Mouse (Mus musculus) hindbrain, embryonic 16.5 days (tissue): Measurements from ENCODE around the gene 1700102P08Rik. TPM values are rescaled to one million over a fixed set of nuclear protein-coding genes. Genes with fewer than 3 reads are reported as not detected.

Experiments
- ATAC-seq: fragments of 200-750 bp; cut with Nextera tagmentation; 2 replicates; pipeline ENCODE4 v1.8.0; 2017; ENCODE audit warnings: moderate TSS enrichment, moderate library complexity
- H3K27ac ChIP-seq: fragments of 300-500 bp; sonication (generic); 2 replicates; pipeline ENCODE4 v1.5.1; 2014; ENCODE audit warnings: low read depth, mild to moderate bottlenecking, control low read depth, low read length, moderate library complexity
- H3K27me3 ChIP-seq: fragments of 300-500 bp; sonication (generic); replicated peaks from 2 replicates; pipeline ENCODE4 v1.6.1; 2014; ENCODE audit warnings: low read length; ENCODE audit not compliant: control insufficient read depth, insufficient read depth
- H3K36me3 ChIP-seq: fragments of 300-500 bp; sonication (generic); 2 replicates; pipeline ENCODE4 v1.6.1; 2014; ENCODE audit warnings: mild to moderate bottlenecking, low read length, moderate library complexity, mixed read lengths; ENCODE audit not compliant: control insufficient read depth, insufficient read depth
- H3K4me1 ChIP-seq: fragments of 300-500 bp; sonication (generic); 2 replicates; pipeline ENCODE4 v1.6.1; 2014; ENCODE audit warnings: low read depth, low read length; ENCODE audit not compliant: control insufficient read depth, insufficient read depth
- H3K4me2 ChIP-seq: fragments of 300-500 bp; sonication (generic); 2 replicates; pipeline ENCODE4 v1.6.1; 2014; ENCODE audit warnings: mild to moderate bottlenecking, low read length, control low read depth, moderate library complexity
- H3K4me3 ChIP-seq: fragments of 300-500 bp; sonication (generic); 2 replicates; pipeline ENCODE4 v1.5.1; 2014; ENCODE audit warnings: mild to moderate bottlenecking, low read length, control low read depth, moderate library complexity
- H3K9ac ChIP-seq: fragments of 300-500 bp; sonication (generic); 2 replicates; pipeline ENCODE4 v1.6.1; 2014; ENCODE audit warnings: low read depth, mild to moderate bottlenecking, control low read depth, low read length, moderate library complexity
- H3K9me3 ChIP-seq: fragments of 300-500 bp; sonication (generic); 2 replicates; pipeline ENCODE4 v1.6.1; 2014; ENCODE audit warnings: mild to moderate bottlenecking, low read length, moderate library complexity; ENCODE audit not compliant: control insufficient read depth
- WGBS: fragments of 180-500 bp; shearing (Covaris S2); extraction: QIAGEN DNeasy Blood & Tissue Kit; methylation state at CpG from one replicate; pipeline ENCODE4 v1.1.7; 2014; 5-methylcytosine and 5-hydroxymethylcytosine counted together
- polyA plus RNA-seq: library from polyadenylated mRNA; unstranded; fragments of >200 nt; fragmentation: Nextera tagmentation; extraction: Ambion mirVana; gene quantifications from 2 replicates; pipeline ENCODE4 v1.2.1, GENCODE M21; 2015

1700102P08Rik gene
- polyA plus RNA-seq, 1 experiment from 2014 or later, result 1.5 TPM

DNA sequence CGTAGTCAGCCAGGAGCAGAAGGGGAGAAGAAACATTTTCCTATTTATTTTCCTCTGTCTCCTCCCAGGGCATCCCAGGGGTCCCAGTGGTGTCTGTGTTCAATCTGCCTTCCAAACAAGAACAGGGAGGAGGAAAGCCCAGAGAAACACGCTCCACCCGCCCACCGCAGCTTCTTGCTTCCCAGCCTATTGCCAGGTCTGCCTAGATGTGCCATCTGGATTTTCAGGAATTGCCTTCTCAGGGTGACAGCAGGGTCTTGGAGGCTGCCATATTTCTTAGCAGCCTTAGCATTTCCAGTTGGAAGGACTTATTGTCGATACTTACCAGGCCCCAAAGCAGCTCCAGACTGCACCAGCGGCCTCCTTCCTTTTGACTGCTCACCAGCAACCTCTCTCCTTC is 46.6 kb downstream of the 1700102P08Rik start:
- Histone ChIP-seq H3K4me1 (no peaks in the 10 kb centered on the region; the same call in none of the 2 replicates), H3K4me3 (no peak overlapping the region), H3K4me2 (no peak overlapping the region), H3K36me3 (no peaks in the 10 kb centered on the region), H3K9ac (no peak overlapping the region), H3K27ac (no peak overlapping the region), H3K9me3 (no peaks in the 10 kb centered on the region), H3K27me3 (no peaks in the 10 kb centered on the region)
- ATAC-seq, result no peak
- WGBS, result 72% methylated on average over 6 of the region's 6 CpGs

DNA sequence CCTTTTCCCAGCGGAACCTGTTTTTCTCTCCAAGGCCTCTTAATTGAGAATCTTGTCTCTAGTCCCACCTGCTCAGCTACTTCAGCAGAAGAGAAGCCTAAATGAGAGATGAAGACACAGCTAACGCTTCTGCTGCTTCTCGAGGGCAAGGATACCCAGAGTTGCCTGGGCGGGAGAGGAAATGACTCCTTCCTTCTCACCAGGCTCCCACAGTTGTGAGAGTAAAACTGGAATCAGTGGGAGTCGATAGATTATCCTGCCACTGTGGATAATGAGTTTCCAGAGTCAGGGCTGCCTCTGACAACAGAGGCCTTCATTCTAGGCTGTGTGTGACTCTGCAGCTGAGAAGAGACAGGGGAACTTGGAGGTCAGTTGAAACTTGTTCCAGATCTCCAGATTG is 47.9 kb downstream of the 1700102P08Rik start:
- 85% methylated on average over 5 of the region's 5 CpGs for WGBS
- Histone ChIP-seq H3K36me3 (no peaks in the 10 kb centered on the region), H3K9ac (no peak overlapping the region), H3K4me3 (no peak overlapping the region), H3K27me3 (no peaks in the 10 kb centered on the region), H3K4me1 (no peaks in the 10 kb centered on the region; the same call in none of the 2 replicates), H3K27ac (no peak overlapping the region), H3K9me3 (no peaks in the 10 kb centered on the region), H3K4me2 (no peak overlapping the region)
- ATAC-seq, result no peak

- H3K27ac ChIP-seq, result no peak overlapping the region
- H3K9me3 ChIP-seq, result no peaks in the 10 kb centered on the region
- H3K36me3 ChIP-seq, result no peaks in the 10 kb centered on the region
- WGBS, result 84% methylated on average over 11 of the region's 11 CpGs
- no peaks in the 10 kb centered on the region for H3K27me3 ChIP-seq
- no peak overlapping the region for H3K4me2 ChIP-seq
- no peak overlapping the region for H3K4me3 ChIP-seq
- H3K4me1 ChIP-seq, result no peaks in the 10 kb centered on the region; the same call in none of the 2 replicates
- no peak for ATAC-seq
- no peak overlapping the region for H3K9ac ChIP-seq
These were observed 48.8 kb downstream of the 1700102P08Rik start for GRCm38 (mm10) chr9:108441236-108441919.

- 75% methylated on average over 9 of the region's 9 CpGs for WGBS
- ATAC-seq, result no peak
- Histone ChIP-seq H3K36me3 (0 out of 2 replicates have a peak, but pooled peaks cover 5% of the 10 kb centered on the region), H3K27me3 (no peaks in the 10 kb centered on the region), H3K9me3 (no peaks in the 10 kb centered on the region), H3K27ac (no peak overlapping the region), H3K4me3 (no peak overlapping the region), H3K4me2 (no peak overlapping the region), H3K9ac (no peak overlapping the region), H3K4me1 (peaks cover 7% of the 10 kb centered on the region)
These were observed 52.5 kb downstream of the 1700102P08Rik start for GRCm38 (mm10) chr9:108445125-108445524.

- Histone ChIP-seq H3K4me1 (peaks cover 32% of the 10 kb centered on the region), H3K4me3 (peak overlapping the region; percentile 14; the same call in 1 of the 2 replicates), H3K36me3 (0 out of 2 replicates have a peak, but pooled peaks cover 5% of the 10 kb centered on the region), H3K27ac (peak overlapping the region; percentile 70), H3K4me2 (peak overlapping the region; percentile 76), H3K9ac (peak overlapping the region; percentile 18; the same call in 1 of the 2 replicates), H3K9me3 (no peaks in the 10 kb centered on the region), H3K27me3 (no peaks in the 10 kb centered on the region)
- ATAC-seq, result peak; percentile 34
- 20% methylated on average over 4 of the region's 4 CpGs for WGBS
These were observed 57.3 kb downstream of the 1700102P08Rik start for GRCm38 (mm10) chr9:108449860-108450259.

GRCm38 (mm10) chr9:108450292-108451169 is 57.9 kb downstream of the 1700102P08Rik start:
- Histone ChIP-seq H3K27me3 (no peaks in the 10 kb centered on the region), H3K4me3 (peak overlapping the region; percentile 66), H3K36me3 (0 out of 2 replicates have a peak, but pooled peaks cover 5% of the 10 kb centered on the region), H3K4me1 (peaks cover 32% of the 10 kb centered on the region), H3K9ac (peak overlapping the region; percentile 51), H3K4me2 (peak overlapping the region; percentile 76), H3K27ac (peak overlapping the region; percentile 70), H3K9me3 (no peaks in the 10 kb centered on the region)
- ATAC-seq, result peak; percentile 24
- 49% methylated on average over 21 of the region's 21 CpGs for WGBS

DNA sequence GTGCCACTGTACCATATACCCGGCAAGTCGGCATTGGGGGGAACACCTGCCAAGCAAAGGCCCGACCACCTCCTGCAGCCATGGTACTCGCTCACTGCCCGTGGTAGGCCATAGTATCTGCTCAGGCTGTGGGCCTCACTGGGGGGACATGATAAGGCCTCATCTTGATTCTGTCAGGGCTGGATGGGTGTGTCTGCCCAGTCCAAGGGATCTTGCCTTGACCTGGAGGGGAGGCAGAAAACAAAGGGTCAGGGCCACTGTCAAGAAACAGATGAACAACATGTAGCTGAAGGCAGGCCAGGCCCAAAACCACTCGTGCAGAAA is 58.5 kb downstream of the 1700102P08Rik start:
- ATAC-seq, result no peak
- Histone ChIP-seq H3K4me1 (peaks cover 32% of the 10 kb centered on the region), H3K4me3 (peak overlapping the region; percentile 66), H3K4me2 (peak overlapping the region; percentile 76), H3K27me3 (no peaks in the 10 kb centered on the region), H3K9ac (peak overlapping the region; percentile 51; the same call in 1 of the 2 replicates), H3K27ac (peak overlapping the region; percentile 70), H3K36me3 (0 out of 2 replicates have a peak, but pooled peaks cover 5% of the 10 kb centered on the region), H3K9me3 (no peaks in the 10 kb centered on the region)
- WGBS, result 69% methylated on average over 6 of the region's 6 CpGs

DNA sequence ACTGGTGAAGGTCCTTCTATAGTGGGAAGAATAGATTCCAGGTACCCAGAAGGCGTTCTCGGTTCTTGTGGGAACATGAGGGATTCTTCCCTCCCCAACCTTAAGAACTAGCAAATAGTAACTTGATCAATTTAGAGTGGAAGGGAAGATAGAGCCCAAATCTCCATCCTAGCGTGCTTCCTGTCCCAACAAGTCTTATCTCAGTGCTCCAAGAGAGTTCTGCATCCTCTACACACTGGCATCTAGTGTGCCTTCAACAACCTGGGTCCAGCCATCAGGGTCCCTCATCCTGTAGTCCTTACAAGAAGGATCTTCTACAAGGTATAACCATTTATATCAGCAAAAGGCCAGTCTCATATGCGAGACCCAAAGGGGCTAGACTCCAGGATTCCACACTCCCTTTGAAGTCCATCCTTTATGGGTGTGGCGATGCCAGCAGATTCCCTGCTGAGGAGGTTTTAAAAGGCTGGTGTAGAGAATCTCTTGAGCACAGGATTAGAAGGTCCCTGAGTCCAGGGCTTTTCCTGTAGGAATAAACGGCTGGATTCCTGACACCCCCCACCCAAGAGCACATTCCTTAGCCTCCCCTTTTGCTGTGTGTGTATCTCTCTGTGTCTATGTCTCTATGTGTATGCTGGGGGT is 59.0 kb downstream of the 1700102P08Rik start:
- ATAC-seq, result no peak
- Histone ChIP-seq H3K4me1 (peaks cover 32% of the 10 kb centered on the region), H3K4me3 (peak overlapping the region; percentile 66), H3K9ac (peak overlapping the region; percentile 80), H3K27ac (peak overlapping the region; percentile 88), H3K4me2 (peak overlapping the region; percentile 76), H3K27me3 (no peaks in the 10 kb centered on the region), H3K36me3 (0 out of 2 replicates have a peak, but pooled peaks cover 5% of the 10 kb centered on the region), H3K9me3 (no peaks in the 10 kb centered on the region)
- 54% methylated on average over 6 of the region's 6 CpGs for WGBS
